Mouse (Mus musculus) urinary bladder, postnatal 0 days (tissue): Measurements from ENCODE around the gene Prm3. TPM values are rescaled to one million over a fixed set of nuclear protein-coding genes. Genes with fewer than 3 reads are reported as not detected.

ENCODE experiments used
- polyA plus RNA-seq: library from polyadenylated mRNA; unstranded; fragments of >200 nt; fragmentation: Nextera tagmentation; extraction: Ambion mirVana; gene quantifications from 2 replicates; pipeline ENCODE4 v1.2.1, GENCODE M21; 2015

Prm3 gene
- polyA plus RNA-seq = not detected in 2 replicates

GRCm38 (mm10) chr16:10790702-10791101 is at the start of gene Prm3:
Gene Prm3, minus strand, starts transcription at chr16:10790914.

GRCm38 (mm10) chr16:10834911-10835587 is 44.3 kb upstream of the Prm3 start, which contains the start of gene Rmi2:
Gene Rmi2, plus strand, starts transcription at chr16:10835059.

GRCm38 (mm10) chr16:10812865-10813371 is 22.2 kb upstream of the Prm3 start, which contains the start of gene Gm11172:
Gene Gm11172, plus strand, starts transcription at chr16:10812915.

GRCm38 (mm10) chr16:10805789-10806527 is 15.2 kb upstream of the Prm3 start, which contains the start of gene Prm1:
Gene Prm1, minus strand, starts transcription at chr16:10805839.

GRCm38 (mm10) chr16:10796034-10796433 is 5.3 kb upstream of the Prm3 start, which contains the start of gene Prm2:
Gene Prm2, minus strand, starts transcription at chr16:10796134.

GRCm38 (mm10) chr16:10788271-10788670 is 2.4 kb downstream of the Prm3 start, which contains the start of gene Tnp2:
Gene Tnp2, minus strand, starts transcription at chr16:10788660.

GRCm38 (mm10) chr16:10785371-10786231 is 5.1 kb downstream of the Prm3 start, which contains the start of gene Socs1:
Gene Socs1, minus strand, starts transcription at chr16:10785536.

Other genes starting within 250 kb of the Prm3 start
- 14.0 and 15.1 TPM in 2 replicates for gene Dexi, start 247.9 kb downstream of the Prm3 start, polyA plus RNA-seq
- gene Clec16a, start 245.6 kb downstream of the Prm3 start, polyA plus RNA-seq = 21.7 and 23.1 TPM in 2 replicates
- 5.7 and 7.2 TPM in 2 replicates for gene Socs1, start 5.4 kb downstream of the Prm3 start, polyA plus RNA-seq
- not detected in 2 replicates for gene Tnp2, start 2.3 kb downstream of the Prm3 start, polyA plus RNA-seq
- gene Prm2, start 5.2 kb upstream of the Prm3 start, polyA plus RNA-seq = not detected in 2 replicates
- gene Prm1, start 14.9 kb upstream of the Prm3 start, polyA plus RNA-seq = 1.0 TPM in 1 of 2 replicates, not detected in the other
- gene Gm11172, start 22.0 kb upstream of the Prm3 start, polyA plus RNA-seq = not detected in 2 replicates
- 0.92 and 0.94 TPM in 2 replicates for gene Rmi2, start 44.1 kb upstream of the Prm3 start, polyA plus RNA-seq